Mouse (Mus musculus) MEL (cell line): Measurements from ENCODE around the gene Itm2b. TPM values are rescaled to one million over a fixed set of nuclear protein-coding genes. Genes with fewer than 3 reads are reported as not detected.

Experiments used
- DNase-seq: peaks from one replicate; pipeline ENCODE4 v3.0.0; 2011; ENCODE audit warnings: low read depth, low spot score
- H3K27ac ChIP-seq: 2 replicates; pipeline ENCODE4 v1.5.1; 2012; ENCODE audit warnings: low read depth, mild to moderate bottlenecking, control low read depth, low read length, moderate library complexity; ENCODE audit not compliant: control insufficient read depth
- H3K27me3 ChIP-seq, 2 experiments: fragments of 150-350 bp in 1 of 2; sonication (generic) in 1 of 2; 2 replicates each; pipeline ENCODE4 v1.6.1; 2012; ENCODE audit warnings: low read length in 2 of 2, mild to moderate bottlenecking in 2 of 2, improper control_type of control experiment in 1 of 2, moderate library complexity in 1 of 2; ENCODE audit not compliant: insufficient read depth in 2 of 2, control insufficient read depth in 1 of 2
- H3K36me3 ChIP-seq, 2 experiments: 2 replicates each; pipeline ENCODE4 v1.6.1; 2012 to 2014; ENCODE audit warnings: low read length in 2 of 2, improper control_type of control experiment in 1 of 2, inconsistent platforms in 1 of 2, mild to moderate bottlenecking in 1 of 2; ENCODE audit not compliant: insufficient read depth in 2 of 2, control insufficient read depth in 1 of 2
- H3K4me1 ChIP-seq, 2 experiments: fragments of 150-350 bp in 1 of 2; sonication (generic) in 1 of 2; 2 replicates each; pipeline ENCODE4 v1.6.1; 2012; ENCODE audit warnings: low read length in 2 of 2, improper control_type of control experiment in 1 of 2, mild to moderate bottlenecking in 1 of 2; ENCODE audit not compliant: insufficient read depth in 2 of 2, control insufficient read depth in 1 of 2
- H3K4me3 ChIP-seq, 2 experiments: fragments of 150-350 bp in 1 of 2; sonication (generic) in 1 of 2; 2 replicates each; pipeline ENCODE4 v1.5.1; 2012; ENCODE audit warnings: low read depth in 2 of 2, low read length in 2 of 2, mild to moderate bottlenecking in 2 of 2, moderate library complexity in 2 of 2, control low read depth in 1 of 2, improper control_type of control experiment in 1 of 2; ENCODE audit not compliant: control insufficient read depth in 1 of 2, insufficient read depth in 1 of 2
- H3K79me2 ChIP-seq: 2 replicates; pipeline ENCODE4 v1.6.1; 2012; ENCODE audit warnings: mild to moderate bottlenecking, low read length, moderate library complexity; ENCODE audit not compliant: control insufficient read depth, poor library complexity, insufficient read depth
- H3K9ac ChIP-seq: 2 replicates; pipeline ENCODE4 v1.6.1; 2012; ENCODE audit warnings: low read depth, mild to moderate bottlenecking, control low read depth, low read length, moderate library complexity; ENCODE audit not compliant: control insufficient read depth, poor library complexity, severe bottlenecking
- H3K9me3 ChIP-seq: fragments of 150-350 bp; sonication (generic); replicated peaks from 2 replicates; pipeline ENCODE4 v1.6.1; 2012; ENCODE audit warnings: mild to moderate bottlenecking, low read length, improper control_type of control experiment, moderate library complexity; ENCODE audit not compliant: insufficient read depth
- BHLHE40 ChIP-seq: IDR thresholded peaks from 2 replicates; pipeline ENCODE4 v1.6.1; 2012; ENCODE audit warnings: low read depth, mild to moderate bottlenecking, inconsistent platforms, low read length, improper control_type of control experiment, borderline replicate concordance
- ELF1 ChIP-seq: IDR thresholded peaks from 2 replicates; pipeline ENCODE4 v1.6.1; 2014; ENCODE audit warnings: low read depth, mild to moderate bottlenecking, inconsistent platforms, low read length, improper control_type of control experiment, moderate library complexity
- EP300 ChIP-seq, 2 experiments: IDR thresholded peaks; 2 replicates each; pipeline ENCODE4 v1.6.1; 2011; ENCODE audit warnings: improper control_type of control experiment in 2 of 2, low read length in 2 of 2, low read depth in 1 of 2, mild to moderate bottlenecking in 1 of 2
- ETS1 ChIP-seq: IDR thresholded peaks from 2 replicates; pipeline ENCODE4 v1.6.1; 2012; ENCODE audit warnings: low read depth, mild to moderate bottlenecking, inconsistent platforms, low read length, improper control_type of control experiment, moderate library complexity
- HCFC1 ChIP-seq: IDR thresholded peaks from 2 replicates; pipeline ENCODE4 v1.6.1; 2012; ENCODE audit warnings: low read depth, mild to moderate bottlenecking, inconsistent platforms, low read length, improper control_type of control experiment, moderate library complexity
- JUND ChIP-seq: IDR thresholded peaks from 2 replicates; pipeline ENCODE4 v1.6.1; 2011; ENCODE audit warnings: low read depth, mild to moderate bottlenecking, improper control_type of control experiment, low read length
- MYB ChIP-seq: IDR thresholded peaks from 2 replicates; pipeline ENCODE4 v1.6.1; 2011; ENCODE audit warnings: mild to moderate bottlenecking, low read depth, low read length, improper control_type of control experiment
- MYC ChIP-seq: IDR thresholded peaks from 2 replicates; pipeline ENCODE4 v1.6.1; 2011; ENCODE audit warnings: low read depth, mild to moderate bottlenecking, low read length, improper control_type of control experiment, moderate library complexity
- NELFE ChIP-seq: IDR thresholded peaks from 2 replicates; pipeline ENCODE4 v1.6.1; 2011; ENCODE audit warnings: low read depth, low read length, improper control_type of control experiment
- NRF1 ChIP-seq: IDR thresholded peaks from 2 replicates; pipeline ENCODE4 v1.6.1; 2014; ENCODE audit warnings: low read depth, mild to moderate bottlenecking, inconsistent platforms, low read length, improper control_type of control experiment, moderate library complexity; ENCODE audit not compliant: poor library complexity, insufficient read depth, severe bottlenecking
- POLR2A ChIP-seq, 2 experiments: IDR thresholded peaks; 2 replicates each; pipeline ENCODE4 v1.6.1; 2011 to 2012; ENCODE audit warnings: low read length in 2 of 2, mild to moderate bottlenecking in 2 of 2, control low read depth in 1 of 2, improper control_type of control experiment in 1 of 2, low read depth in 1 of 2, moderate library complexity in 1 of 2; ENCODE audit not compliant: control insufficient read depth in 1 of 2, insufficient read depth in 1 of 2, poor library complexity in 1 of 2
- POLR2AphosphoS2 ChIP-seq: IDR thresholded peaks from 2 replicates; pipeline ENCODE4 v1.6.1; 2011; ENCODE audit warnings: low read length, improper control_type of control experiment
- RAD21 ChIP-seq: IDR thresholded peaks from 2 replicates; pipeline ENCODE4 v1.6.1; 2011; ENCODE audit warnings: mild to moderate bottlenecking, low read depth, low read length, improper control_type of control experiment
- SIN3A ChIP-seq: IDR thresholded peaks from 2 replicates; pipeline ENCODE4 v1.6.1; 2012; ENCODE audit warnings: low read length, improper control_type of control experiment, inconsistent platforms
- SMC3 ChIP-seq: IDR thresholded peaks from 2 replicates; pipeline ENCODE4 v1.6.1; 2011; ENCODE audit warnings: low read depth, low read length, improper control_type of control experiment
- TCF12 ChIP-seq: IDR thresholded peaks from 2 replicates; pipeline ENCODE4 v1.6.1; 2014; ENCODE audit warnings: low read depth, mild to moderate bottlenecking, inconsistent platforms, low read length, improper control_type of control experiment, moderate library complexity
- UBTF ChIP-seq: IDR thresholded peaks from 2 replicates; pipeline ENCODE4 v1.6.1; 2012; ENCODE audit warnings: low read depth, mild to moderate bottlenecking, inconsistent platforms, low read length, improper control_type of control experiment, moderate library complexity, borderline replicate concordance; ENCODE audit not compliant: insufficient read depth
- ZC3H11A ChIP-seq: IDR thresholded peaks from 2 replicates; pipeline ENCODE4 v1.6.1; 2012; ENCODE audit warnings: low read depth, mild to moderate bottlenecking, inconsistent platforms, low read length, improper control_type of control experiment
- ZNF384 ChIP-seq: IDR thresholded peaks from 2 replicates; pipeline ENCODE4 v1.6.1; 2012; ENCODE audit warnings: low read depth, mild to moderate bottlenecking, inconsistent platforms, low read length, improper control_type of control experiment
- polyA plus RNA-seq, 2 experiments: library from polyadenylated mRNA; stranded (reverse) in 1 of 2; unstranded in 1 of 2; fragments of >175 nt in 1 of 2; fragments of >200 nt in 1 of 2; gene quantifications; 2 replicates each; pipeline versions ENCODE4 v1.2.1 to v1.2.4; 2012; ENCODE audit warnings: low replicate concordance in 2 of 2, low read depth in 1 of 2; ENCODE audit not compliant: insufficient read length in 2 of 2, insufficient read depth in 1 of 2, missing spikeins in 1 of 2
- total RNA-seq: library from RNA; depleted of rRNA; stranded (reverse); fragments of 300-350 nt; gene quantifications from 2 replicates; pipeline ENCODE4 v1.2.3, GENCODE M21; 2012

Itm2b gene
- total and polyA plus RNA-seq, 3 experiments: 54.0 to 312 (median 101) TPM

- Histone ChIP-seq H3K4me1 (peaks cover 3 to 14% of the 10 kb centered on the region in 2 experiments), H3K27ac (no peak overlapping the region), H3K9me3 (no peaks in the 10 kb centered on the region), H3K4me3 (no peak overlapping the region), H3K9ac (no peak overlapping the region)
- DNase-seq: no peak
- TF ChIP-seq SIN3A: no peak
- TF ChIP-seq UBTF: no peak
- TF ChIP-seq POLR2A (IDR thresholded peaks at IDR 0.05; ENCODE audit: control insufficient read depth in 1 of 2, insufficient read depth in 1 of 2, low read depth in 1 of 2, low read length in 2 of 2, poor library complexity in 1 of 2): no peak
- TF ChIP-seq RAD21: no peak
- TF ChIP-seq ZC3H11A: no peak
- TF ChIP-seq EP300 (IDR thresholded peaks at IDR 0.05; ENCODE audit: low read depth in 1 of 2, low read length in 2 of 2): no peak
- TF ChIP-seq, all 39 proteins: peak for 0
- no peaks in the 10 kb centered on the region for H3K27me3 ChIP-seq
- H3K79me2 ChIP-seq: peaks cover 9% of the 10 kb centered on the region
- peaks cover 0 to 19% of the 10 kb centered on the region in 2 experiments; a peak in 2 of 4 replicates for H3K36me3 ChIP-seq
Measured at GRCm38 (mm10) chr14:73389059-73389458, 4.0 kb upstream of the Itm2b start.

GRCm38 (mm10) chr14:73388546-73388945, 3.5 kb upstream of the Itm2b start:
- Histone ChIP-seq H3K4me1 (peaks cover 7 to 14% of the 10 kb centered on the region in 2 experiments), H3K4me3 (no peak overlapping the region), H3K36me3 (peaks cover 0 to 24% of the 10 kb centered on the region in 2 experiments; a peak in 2 of 4 replicates), H3K9me3 (no peaks in the 10 kb centered on the region), H3K9ac (no peak overlapping the region), H3K27me3 (no peaks in the 10 kb centered on the region), H3K27ac (no peak overlapping the region), H3K79me2 (peaks cover 9% of the 10 kb centered on the region)
- DNase-seq: no peak
- no peak for TF ChIP-seq SMC3
- no peak for TF ChIP-seq NELFE
- TF ChIP-seq ETS1: no peak
- no peak for TF ChIP-seq POLR2AphosphoS2
- TF ChIP-seq BHLHE40: no peak
- TF ChIP-seq JUND: no peak
- no peak for TF ChIP-seq ELF1
- TF ChIP-seq ZC3H11A: no peak
- TF ChIP-seq MYB: no peak
- no peak for TF ChIP-seq MYC
- no peak for TF ChIP-seq HCFC1
- TF ChIP-seq TCF12: no peak
- TF ChIP-seq ZNF384: no peak
- TF ChIP-seq NRF1: no peak
